ENCODE assay signal across 8 mouse cellular contexts in the genomic region with DNA sequence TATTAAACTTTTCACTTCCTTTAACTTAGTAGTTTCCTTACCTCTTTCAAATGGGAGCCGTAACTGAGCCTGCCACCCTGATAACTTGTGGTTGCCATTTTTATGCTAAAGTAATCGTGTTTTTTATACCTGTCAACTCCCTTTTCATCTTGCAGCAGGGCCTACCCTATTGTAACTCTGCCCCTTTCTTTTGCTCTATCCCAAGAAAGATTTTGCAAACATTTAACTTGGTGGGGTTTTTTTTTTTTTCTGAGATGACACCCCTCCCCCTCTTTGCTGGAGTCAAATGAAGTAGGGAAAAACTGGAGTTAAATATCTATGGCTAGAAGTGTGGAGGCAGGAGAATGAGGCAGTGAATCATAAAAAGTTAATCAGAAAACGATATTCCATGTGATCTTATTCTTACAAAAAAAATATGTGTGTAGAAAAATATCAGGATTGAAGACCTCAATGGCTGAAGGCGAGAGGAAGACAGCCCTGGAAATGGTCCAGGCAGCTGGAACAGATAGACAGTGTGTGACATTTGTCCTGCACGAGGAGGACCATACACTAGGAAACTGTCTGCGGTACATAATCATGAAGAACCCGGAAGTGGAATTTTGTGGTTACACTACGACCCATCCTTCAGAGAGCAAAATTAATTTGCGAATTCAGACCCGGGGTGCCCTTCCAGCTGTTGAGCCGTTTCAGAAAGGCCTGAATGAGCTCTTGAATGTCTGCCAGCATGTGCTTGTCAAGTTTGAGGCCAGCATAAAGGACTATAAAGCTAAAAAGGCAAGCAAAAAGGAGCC. TPM values are rescaled to one million over a fixed set of nuclear protein-coding genes. Genes with fewer than 3 reads are reported as not detected.
DNase-seq lines count a peak whose midpoint lies in the region; ATAC-seq and TF ChIP-seq lines count a peak whose summit lies in the region.

No protein-coding gene starts in this region.

- no peak for DNase-seq in gastrocnemius, adult 2 months
- no peak for DNase-seq in gastrocnemius, postnatal 25 days
- peak; percentile 52 for DNase-seq in MEL (ENCODE audit: low read depth, low spot score)
- no peak for DNase-seq in liver, embryonic 14.5 days (ENCODE audit: low read depth in 3 of 3, low spot score in 3 of 3)
- DNase-seq in natural killer cell, adult 2 months (ENCODE audit: low spot score in 2 of 2): no peak
- DNase-seq in urinary bladder, postnatal 14 days (ENCODE audit: low spot score): no peak
- DNase-seq in c-Kit-positive CD71-positive TER-119-positive erythroid progenitor cells, embryonic 14.5 days (ENCODE audit: low spot score): no peak

- H3K79me2 ChIP-seq in MEL (ENCODE audit: control insufficient read depth, insufficient read depth, low read length, poor library complexity): peaks cover 68% of the 10 kb centered on the region

- peak overlapping the region; percentile 93 for H3K9ac ChIP-seq in MEL (ENCODE audit: control insufficient read depth, low read depth, low read length, poor library complexity, severe bottlenecking)
- H3K9ac ChIP-seq in hindbrain, embryonic 16.5 days (ENCODE audit: low read depth, low read length): peak overlapping the region; percentile 86
- peak overlapping the region; percentile 90 for H3K9ac ChIP-seq in liver, embryonic 14.5 days (replicated peaks)

- WGBS in hindbrain, embryonic 16.5 days: 39% methylated on average over 11 of the region's 11 CpGs
- WGBS in liver, embryonic 14.5 days (ENCODE audit: insufficient replicate concordance): 45% methylated on average over 11 of the region's 11 CpGs

- no peak for TF ChIP-seq CTCF in gastrocnemius, adult 2 months (IDR thresholded peaks at IDR 0.05)
- TF ChIP-seq CTCF in MEL (IDR thresholded peaks at IDR 0.05 in 2 of 3, conservative IDR thresholded peaks at IDR 0.05 in 1 of 3; ENCODE audit: control insufficient read depth in 1 of 3, insufficient read depth in 1 of 3, low read depth in 2 of 3, low read length in 3 of 3, poor library complexity in 1 of 3, severe bottlenecking in 1 of 3): no peak
- no peak for TF ChIP-seq CTCF in liver, embryonic 14.5 days (IDR thresholded peaks at IDR 0.05; ENCODE audit: low read depth)

- no peak for TF ChIP-seq RAD21 in MEL (IDR thresholded peaks at IDR 0.05; ENCODE audit: low read depth, low read length)

- peak overlapping the region; percentile 88 for H3K4me3 ChIP-seq in gastrocnemius, adult 2 months
- H3K4me3 ChIP-seq in MEL (ENCODE audit: control insufficient read depth in 1 of 2, insufficient read depth in 1 of 2, low read depth in 2 of 2, low read length in 2 of 2): peak overlapping the region; percentile 94 to 98
- H3K4me3 ChIP-seq in hindbrain, embryonic 16.5 days (ENCODE audit: low read length): peak overlapping the region; percentile 92
- H3K4me3 ChIP-seq in liver, embryonic 14.5 days (ENCODE audit: insufficient read depth in 1 of 2, low read depth in 2 of 2, low read length in 2 of 2): peak overlapping the region; percentile 92 to 94

- peak overlapping the region; percentile 97 for H3K4me2 ChIP-seq in hindbrain, embryonic 16.5 days (ENCODE audit: low read length)
- H3K4me2 ChIP-seq in liver, embryonic 14.5 days (ENCODE audit: low read depth): peak overlapping the region; percentile 99

- peaks cover 8 to 18% of the 10 kb centered on the region in 2 experiments; a peak in 3 of 4 replicates for H3K4me1 ChIP-seq in MEL (ENCODE audit: control insufficient read depth in 1 of 2, insufficient read depth in 2 of 2, low read length in 2 of 2)
- H3K4me1 ChIP-seq in hindbrain, embryonic 16.5 days (ENCODE audit: control insufficient read depth, insufficient read depth, low read depth, low read length): peaks cover 17% of the 10 kb centered on the region
- peaks cover 20 to 24% of the 10 kb centered on the region in 2 experiments for H3K4me1 ChIP-seq in liver, embryonic 14.5 days (replicated peaks; ENCODE audit: control insufficient read depth in 2 of 2, insufficient read depth in 2 of 2, low read length in 1 of 2)

- intact Hi-C loops in gastrocnemius, adult 2 months (cut with DNase I): loop anchor here (5.0 kb wide), 2 partner anchors 116 to 246 kb away; partner anchors contain the start of genes Mtif3 and Rpl21

- peaks cover 18 to 34% of the 10 kb centered on the region in 2 experiments for H3K36me3 ChIP-seq in MEL (ENCODE audit: control insufficient read depth in 1 of 2, insufficient read depth in 2 of 2, low read length in 2 of 2)
- no peaks in the 10 kb centered on the region for H3K36me3 ChIP-seq in hindbrain, embryonic 16.5 days (ENCODE audit: control insufficient read depth, insufficient read depth, low read length)
- H3K36me3 ChIP-seq in liver, embryonic 14.5 days (replicated peaks; ENCODE audit: control insufficient read depth, insufficient read depth, low read depth): peaks cover 3% of the 10 kb centered on the region; the same call in 1 of the 2 replicates

- no peaks in the 10 kb centered on the region for H3K27me3 ChIP-seq in MEL (ENCODE audit: control insufficient read depth in 1 of 2, insufficient read depth in 2 of 2, low read length in 2 of 2)
- H3K27me3 ChIP-seq in hindbrain, embryonic 16.5 days (replicated peaks; ENCODE audit: control insufficient read depth, insufficient read depth, low read length): no peaks in the 10 kb centered on the region
- H3K27me3 ChIP-seq in liver, embryonic 14.5 days (ENCODE audit: control insufficient read depth, insufficient read depth, low read length): no peaks in the 10 kb centered on the region

- TF ChIP-seq EP300 in MEL (IDR thresholded peaks at IDR 0.05; ENCODE audit: low read depth in 1 of 2, low read length in 2 of 2): no peak
- TF ChIP-seq EP300 in liver, embryonic 14.5 days (IDR thresholded peaks at IDR 0.05; ENCODE audit: low read depth): no peak

- no peak for TF ChIP-seq POLR2A in MEL (IDR thresholded peaks at IDR 0.05; ENCODE audit: control insufficient read depth in 1 of 2, insufficient read depth in 1 of 2, low read depth in 1 of 2, low read length in 2 of 2, poor library complexity in 1 of 2)

- H3K27ac ChIP-seq in gastrocnemius, adult 2 months: peak overlapping the region; percentile 94
- H3K27ac ChIP-seq in MEL (ENCODE audit: control insufficient read depth, low read depth, low read length): peak overlapping the region; percentile 68
- no peak overlapping the region for H3K27ac ChIP-seq in hindbrain, embryonic 16.5 days (ENCODE audit: low read depth, low read length)
- H3K27ac ChIP-seq in liver, embryonic 14.5 days: no peak overlapping the region

- H3K9me3 ChIP-seq in MEL (replicated peaks; ENCODE audit: insufficient read depth, low read length): no peaks in the 10 kb centered on the region
- H3K9me3 ChIP-seq in hindbrain, embryonic 16.5 days (ENCODE audit: control insufficient read depth, low read length): no peaks in the 10 kb centered on the region
- H3K9me3 ChIP-seq in liver, embryonic 14.5 days (ENCODE audit: control insufficient read depth, low read length): no peaks in the 10 kb centered on the region

- ATAC-seq in hindbrain, embryonic 16.5 days: no peak
- no peak for ATAC-seq in liver, embryonic 14.5 days (ENCODE audit: insufficient read depth)

TF ChIP-seq in MEL, 35 proteins besides CTCF, POLR2A, EP300 and RAD21:
- TF ChIP-seq MXI1 (IDR thresholded peaks at IDR 0.05; ENCODE audit: low read depth, low read length) (peak; percentile 82; the same call in 1 of the 2 replicates), ELF1 (IDR thresholded peaks at IDR 0.05; ENCODE audit: low read depth, low read length) (peak; percentile 51; the same call in 1 of the 2 replicates), ZNF384 (IDR thresholded peaks at IDR 0.05; ENCODE audit: low read depth, low read length) (peak; percentile 55), ETS1 (IDR thresholded peaks at IDR 0.05; ENCODE audit: low read depth, low read length) (no peak), JUND (IDR thresholded peaks at IDR 0.05; ENCODE audit: low read depth, low read length) (no peak), E2F4 (IDR thresholded peaks at IDR 0.05; ENCODE audit: borderline replicate concordance, low read depth, low read length) (no peak), MAX (IDR thresholded peaks at IDR 0.05; ENCODE audit: low read length) (0 out of 2 replicates have a peak, but pooled peaks have one; percentile 62), TAL1 (IDR thresholded peaks at IDR 0.05; ENCODE audit: low read length) (no peak), SIN3A (IDR thresholded peaks at IDR 0.05; ENCODE audit: low read length) (peak; percentile 66; the same call in 1 of the 2 replicates), MYC (IDR thresholded peaks at IDR 0.05; ENCODE audit: low read depth, low read length) (0 out of 2 replicates have a peak, but pooled peaks have one; percentile 18), NELFE (IDR thresholded peaks at IDR 0.05; ENCODE audit: low read depth, low read length) (no peak), MAZ (IDR thresholded peaks at IDR 0.05; ENCODE audit: low read depth, low read length) (no peak), CHD1 (IDR thresholded peaks at IDR 0.05; ENCODE audit: low read depth, low read length) (peak; percentile 96; the same call in 1 of the 2 replicates)

RNA-seq across cellular contexts. Expression of gene Polr1d, which starts 1.5 kb away (rescaled TPM):
- total RNA-seq in gastrocnemius, adult 2 months (2021): 10 to 100 TPM; 83.4 to 85.5 TPM
- 10 to 100 TPM; 85.3 to 87.5 TPM for total RNA-seq in gastrocnemius, postnatal 25 days (2021)
- total RNA-seq in MEL (2012; rRNA removed): 460 and 506 TPM in 2 replicates
- polyA plus RNA-seq in MEL (2012; ENCODE audit: insufficient read depth in 1 of 2, insufficient read length in 2 of 2, low read depth in 1 of 2, low replicate concordance in 2 of 2, missing spikeins in 1 of 2): 100 to 1,000 TPM; 185 to 388 TPM
- polyA plus RNA-seq in hindbrain, embryonic 16.5 days (2015; fragmentation: Nextera tagmentation; extraction: Ambion mirVana): 96.0 and 105 TPM in 2 replicates
- 45.9 and 58.6 TPM in 2 replicates for polyA plus RNA-seq in liver, embryonic 14.5 days (2012; rRNA removed)
- polyA plus RNA-seq in liver, embryonic 14.5 days (2014; fragmentation: Nextera tagmentation; extraction: Ambion mirVana): 87.1 and 92.4 TPM in 2 replicates

RNA-seq across cellular contexts. Expression of gene Lnx2, which starts 1.9 kb away (rescaled TPM):
- 1 to 10 TPM; 3.3 to 3.4 TPM for total RNA-seq in gastrocnemius, adult 2 months (2021)
- 1 to 10 TPM; 2.0 to 2.3 TPM for total RNA-seq in gastrocnemius, postnatal 25 days (2021)
- 19.4 and 22.0 TPM in 2 replicates for total RNA-seq in MEL (2012; rRNA removed)
- polyA plus RNA-seq in MEL (2012; ENCODE audit: insufficient read depth in 1 of 2, insufficient read length in 2 of 2, low read depth in 1 of 2, low replicate concordance in 2 of 2, missing spikeins in 1 of 2): 10 to 100 TPM in 1 of 2 experiments, not detected in 1; 26.1 TPM
- 4.5 and 6.2 TPM in 2 replicates for polyA plus RNA-seq in hindbrain, embryonic 16.5 days (2015; fragmentation: Nextera tagmentation; extraction: Ambion mirVana)
- polyA plus RNA-seq in liver, embryonic 14.5 days (2012; rRNA removed): 3.1 and 4.1 TPM in 2 replicates
- polyA plus RNA-seq in liver, embryonic 14.5 days (2014; fragmentation: Nextera tagmentation; extraction: Ambion mirVana): 4.0 and 4.4 TPM in 2 replicates

Comparison
In these comparisons a context has a peak if more than half of its experiments do, and no peak if none do; other contexts are left out.
1. H3K27ac ChIP-seq: peak in gastrocnemius, adult 2 months (single experiment) and MEL (single experiment); none in hindbrain, embryonic 16.5 days (single experiment) and liver, embryonic 14.5 days (single experiment).
2. Peak in every context shown above with its lines, with median percentiles within 50 percentile points of each other: H3K4me3 ChIP-seq and H3K9ac ChIP-seq.